Mouse (Mus musculus) midbrain, embryonic 14.5 days (tissue): ENCODE data around the gene Cyth3. TPM values are rescaled to one million over a fixed set of nuclear protein-coding genes. Genes with fewer than 3 reads are reported as not detected.

Source experiments
- ATAC-seq: fragments of 200-750 bp; cut with Nextera tagmentation; 2 replicates; pipeline ENCODE4 v1.8.0; 2017; ENCODE audit warnings: moderate number of reproducible peaks, moderate library complexity; ENCODE audit not compliant: low FRiP score, low TSS enrichment
- DNase-seq: peaks from one replicate; pipeline ENCODE4 v3.0.0-alpha.2; 2015
- H3K27ac ChIP-seq: fragments of 300-500 bp; sonication (generic); replicated peaks from 2 replicates; pipeline ENCODE4 v1.5.1; 2014; ENCODE audit warnings: mild to moderate bottlenecking, low read depth, low read length, moderate library complexity
- H3K27me3 ChIP-seq: fragments of 300-500 bp; sonication (generic); 2 replicates; pipeline ENCODE4 v1.6.1; 2014; ENCODE audit warnings: low read length, control low read depth, mixed read lengths; ENCODE audit not compliant: control insufficient read depth, insufficient read depth
- H3K36me3 ChIP-seq: fragments of 300-500 bp; sonication (generic); 2 replicates; pipeline ENCODE4 v1.6.1; 2014; ENCODE audit warnings: low read length, control low read depth; ENCODE audit not compliant: control insufficient read depth, insufficient read depth
- H3K4me1 ChIP-seq: fragments of 300-500 bp; sonication (generic); 2 replicates; pipeline ENCODE4 v1.6.1; 2014; ENCODE audit warnings: mild to moderate bottlenecking, antibody characterized with exemption, low read length, control low read depth; ENCODE audit not compliant: control insufficient read depth, insufficient read depth
- H3K4me2 ChIP-seq: fragments of 300-500 bp; sonication (generic); 2 replicates; pipeline ENCODE4 v1.6.1; 2014; ENCODE audit warnings: mild to moderate bottlenecking, low read length, moderate library complexity
- H3K4me3 ChIP-seq: fragments of 300-500 bp; sonication (generic); replicated peaks from 2 replicates; pipeline ENCODE4 v1.5.1; 2014; ENCODE audit warnings: low read depth, low read length
- H3K9ac ChIP-seq: fragments of 300-500 bp; sonication (generic); replicated peaks from 2 replicates; pipeline ENCODE4 v1.6.1; 2014; ENCODE audit warnings: mild to moderate bottlenecking, low read length, moderate library complexity
- H3K9me3 ChIP-seq: fragments of 300-500 bp; sonication (generic); 2 replicates; pipeline ENCODE4 v1.6.1; 2016; ENCODE audit warnings: low read length, control low read depth, mixed read lengths; ENCODE audit not compliant: control insufficient read depth
- WGBS: fragments of 180-500 bp; shearing (Covaris S2); extraction: QIAGEN DNeasy Blood & Tissue Kit; methylation state at CpG from one replicate; pipeline ENCODE4 v1.1.7; 2014; 5-methylcytosine and 5-hydroxymethylcytosine counted together
- polyA plus RNA-seq: library from polyadenylated mRNA; unstranded; fragments of >200 nt; fragmentation: Nextera tagmentation; extraction: Ambion mirVana; gene quantifications from 2 replicates; pipeline ENCODE4 v1.2.1, GENCODE M21; 2014

Cyth3 gene
- polyA plus RNA-seq, 1 experiment from 2014 or later = 38.0 TPM

GRCm38 (mm10) chr5:143620941-143621340 is 1.3 kb upstream of the Cyth3 start:
- Histone ChIP-seq H3K4me3 (no peak overlapping the region), H3K9ac (no peak overlapping the region), H3K27ac (0 out of 2 replicates have a peak overlapping the region, but pooled peaks have one; percentile 14), H3K9me3 (no peaks in the 10 kb centered on the region), H3K36me3 (no peaks in the 10 kb centered on the region), H3K4me1 (peaks cover 29% of the 10 kb centered on the region; the same call in 1 of the 2 replicates), H3K4me2 (peak overlapping the region; percentile 16), H3K27me3 (no peaks in the 10 kb centered on the region)
- 26% methylated on average over 13 of the region's 13 CpGs for whole genome bisulfite sequencing
- DNase-seq (peak; percentile 86), ATAC-seq (no peak)

GRCm38 (mm10) chr5:143622623-143623150 is 440 bp downstream of the Cyth3 start:
- Histone ChIP-seq H3K27me3 (no peaks in the 10 kb centered on the region), H3K4me1 (peaks cover 33% of the 10 kb centered on the region; the same call in 1 of the 2 replicates), H3K4me3 (peak overlapping the region; percentile 76), H3K9ac (peak overlapping the region; percentile 77), H3K4me2 (peak overlapping the region; percentile 83), H3K36me3 (no peaks in the 10 kb centered on the region), H3K9me3 (no peaks in the 10 kb centered on the region), H3K27ac (peak overlapping the region; percentile 74)
- WGBS = under 1% methylated on average over 48 of the region's 48 CpGs
- peak; percentile 82 for ATAC-seq
- no peak for DNase-seq

- peak overlapping the region; percentile 77; the same call in 1 of the 2 replicates for H3K9ac ChIP-seq
- DNase-seq = no peak
- H3K36me3 ChIP-seq = no peaks in the 10 kb centered on the region
- peaks cover 33% of the 10 kb centered on the region; the same call in 1 of the 2 replicates for H3K4me1 ChIP-seq
- no peaks in the 10 kb centered on the region for H3K9me3 ChIP-seq
- no peaks in the 10 kb centered on the region for H3K27me3 ChIP-seq
- WGBS = 61% methylated on average over 19 of the region's 19 CpGs
- H3K4me3 ChIP-seq = peak overlapping the region; percentile 76
- ATAC-seq = no peak
- H3K27ac ChIP-seq = no peak overlapping the region
- H3K4me2 ChIP-seq = peak overlapping the region; percentile 83
Observed at GRCm38 (mm10) chr5:143623356-143624295, 1.4 kb downstream of the Cyth3 start.

- H3K4me1 ChIP-seq = peaks cover 33% of the 10 kb centered on the region; the same call in 1 of the 2 replicates
- no peak overlapping the region for H3K9ac ChIP-seq
- no peaks in the 10 kb centered on the region for H3K27me3 ChIP-seq
- no peaks in the 10 kb centered on the region for H3K36me3 ChIP-seq
- no peaks in the 10 kb centered on the region for H3K9me3 ChIP-seq
- no peak overlapping the region for H3K4me3 ChIP-seq
- no peak overlapping the region for H3K27ac ChIP-seq
- H3K4me2 ChIP-seq = peak overlapping the region; percentile 83; the same call in 1 of the 2 replicates
- WGBS = 76% methylated on average over 3 of the region's 3 CpGs
- no peak for DNase-seq
- ATAC-seq = no peak
Observed at GRCm38 (mm10) chr5:143624449-143624848, 2.2 kb downstream of the Cyth3 start.

GRCm38 (mm10) chr5:143625497-143625896 is 3.2 kb downstream of the Cyth3 start:
- Histone ChIP-seq H3K9me3 (no peaks in the 10 kb centered on the region), H3K4me1 (peaks cover 32% of the 10 kb centered on the region; the same call in 1 of the 2 replicates), H3K4me2 (no peak overlapping the region), H3K36me3 (no peaks in the 10 kb centered on the region), H3K9ac (no peak overlapping the region), H3K4me3 (no peak overlapping the region), H3K27me3 (no peaks in the 10 kb centered on the region), H3K27ac (no peak overlapping the region)
- DNase-seq = no peak
- WGBS = 88% methylated on average over 12 of the region's 12 CpGs
- ATAC-seq = no peak

- Histone ChIP-seq H3K27ac (no peak overlapping the region), H3K9ac (no peak overlapping the region), H3K27me3 (no peaks in the 10 kb centered on the region), H3K4me3 (no peak overlapping the region), H3K36me3 (no peaks in the 10 kb centered on the region), H3K4me1 (peaks cover 26% of the 10 kb centered on the region; the same call in 1 of the 2 replicates), H3K4me2 (no peak overlapping the region), H3K9me3 (no peaks in the 10 kb centered on the region)
- DNase-seq = no peak
- WGBS = 70% methylated on average over 11 of the region's 11 CpGs
- ATAC-seq = no peak
Observed at GRCm38 (mm10) chr5:143625940-143626588, 3.8 kb downstream of the Cyth3 start.

GRCm38 (mm10) chr5:143627507-143627906 is 5.3 kb downstream of the Cyth3 start:
- Histone ChIP-seq H3K4me3 (no peak overlapping the region), H3K4me2 (no peak overlapping the region), H3K36me3 (no peaks in the 10 kb centered on the region), H3K9me3 (no peaks in the 10 kb centered on the region), H3K9ac (no peak overlapping the region), H3K27ac (no peak overlapping the region), H3K27me3 (no peaks in the 10 kb centered on the region), H3K4me1 (peaks cover 20% of the 10 kb centered on the region; the same call in 1 of the 2 replicates)
- no peak for DNase-seq
- ATAC-seq = no peak
- WGBS = 98% methylated on average over 6 of the region's 6 CpGs

DNA sequence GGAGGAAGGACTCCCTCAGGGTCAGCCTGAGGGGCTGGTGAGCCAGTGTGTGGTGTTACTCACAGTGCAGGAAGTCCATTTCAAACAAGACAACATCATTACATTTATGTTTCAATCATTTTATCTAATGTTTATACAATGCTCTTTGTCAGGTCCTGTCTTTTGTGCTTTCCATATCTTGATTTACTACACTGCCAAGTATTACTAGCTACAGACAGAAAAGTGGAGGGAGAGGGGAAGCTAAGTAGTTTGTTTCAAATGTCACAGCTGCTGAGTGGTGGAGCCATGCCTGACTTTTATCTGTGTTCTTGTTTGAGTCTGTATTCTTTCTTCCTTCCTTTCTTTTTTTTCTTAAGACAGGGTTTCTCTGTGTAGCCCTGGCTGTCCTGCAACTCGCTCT is 5.7 kb downstream of the Cyth3 start:
- ATAC-seq = no peak
- Histone ChIP-seq H3K36me3 (no peaks in the 10 kb centered on the region), H3K9me3 (no peaks in the 10 kb centered on the region), H3K9ac (no peak overlapping the region), H3K27ac (no peak overlapping the region), H3K27me3 (no peaks in the 10 kb centered on the region), H3K4me3 (no peak overlapping the region), H3K4me1 (peaks cover 19% of the 10 kb centered on the region; the same call in 1 of the 2 replicates), H3K4me2 (no peak overlapping the region)
- WGBS = 92% methylated on average over 1 of the region's 1 CpGs
- DNase-seq = no peak
